Mouse (Mus musculus) left cerebral cortex, postnatal 36 days (tissue): ENCODE measurements around the gene Apol10a. TPM values are rescaled to one million over a fixed set of nuclear protein-coding genes. Genes with fewer than 3 reads are reported as not detected.
"Not testable (repeated sequence)": the region's sequence is repeated elsewhere in the genome, so short reads cannot be mapped to it uniquely, and the experiment has no call there.

Experiments
- DNase-seq, 2 experiments: peaks; one replicate each; pipeline ENCODE4 v3.0.0; 2021 to 2022; ENCODE audit warnings: low spot score in 2 of 2, mixed read lengths in 1 of 2
- intact Hi-C: fragments of 180-260 bp; cut with DNase I; formaldehyde crosslinking; loops from one replicate; pipeline ENCODE4 v1.15.1; 2025
- total RNA-seq, 2 experiments: library from RNA; stranded (reverse); gene quantifications; 2 replicates each; pipeline ENCODE4 v1.2.3; 2021

The Apol10a gene
- total RNA-seq: not detected

GRCm38 (mm10) chr15:77476693-77477092 lies at the start of gene Apol10a:
Gene Apol10a, plus strand, starts transcription at chr15:77477047.
- DNase-seq, intact Hi-C loops: not testable (repeated sequence)

DNA sequence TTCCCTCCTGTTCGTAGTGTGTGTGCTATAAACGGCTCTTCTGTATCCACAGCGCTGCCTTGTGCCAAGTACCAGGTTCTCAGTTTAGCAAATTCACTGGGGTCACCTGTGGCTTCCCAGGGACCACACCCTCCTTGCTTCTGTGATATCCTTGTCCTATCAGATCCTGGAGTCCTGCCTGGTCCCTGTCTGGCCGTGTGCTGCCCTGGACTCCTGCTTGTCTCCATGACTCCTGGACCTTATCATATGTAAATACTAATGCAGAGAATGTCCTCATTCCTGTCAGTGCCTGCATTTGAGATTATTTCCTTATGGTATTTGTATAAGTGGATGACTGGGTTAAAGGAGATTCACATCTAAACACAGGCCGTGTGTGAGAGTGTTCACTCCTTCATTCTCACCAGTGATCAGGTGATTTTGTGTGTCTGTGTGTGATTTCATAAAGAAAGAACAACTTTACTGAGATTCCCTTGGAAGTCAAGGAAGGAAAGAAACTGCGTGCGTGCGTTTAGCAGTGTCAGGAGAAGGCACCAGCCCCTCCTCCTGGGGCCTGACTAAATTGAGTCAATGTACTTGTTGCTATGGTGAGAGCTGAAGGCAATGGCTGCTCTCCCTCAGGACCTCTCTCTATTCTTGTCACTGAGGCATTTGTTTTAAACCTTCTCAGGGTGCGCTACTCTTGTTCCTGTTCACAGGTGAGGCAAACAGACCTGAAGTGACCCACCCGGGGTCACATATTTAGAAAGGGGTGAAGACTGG lies 48.0 kb upstream of the Apol10a start:
- not testable (repeated sequence) for DNase-seq
- intact Hi-C loops: loop anchor here (10.0 kb wide), 1 partner anchor 286 kb away; no protein-coding TSS in a partner anchor

DNA sequence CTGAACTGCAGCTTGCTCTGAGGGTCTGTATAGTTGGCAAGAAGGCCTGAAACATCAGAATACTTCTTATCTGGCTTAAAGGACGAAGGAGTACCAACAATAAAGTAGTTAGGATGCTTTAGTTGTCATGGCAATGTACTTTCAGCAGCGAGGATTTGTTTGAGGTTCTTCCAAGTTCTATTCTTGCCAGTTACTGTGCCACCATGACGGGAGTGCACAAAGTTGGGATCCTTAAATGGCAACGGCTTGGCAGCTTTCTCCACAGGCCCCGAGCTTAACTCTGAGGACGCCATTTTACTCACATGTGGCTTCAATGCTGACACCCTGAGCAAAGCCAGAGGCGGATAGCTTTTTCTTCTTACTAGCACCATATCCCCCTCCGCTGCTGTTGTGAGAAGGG lies 32.1 kb upstream of the Apol10a start:
- intact Hi-C loops: not testable (repeated sequence)
- peak; percentile 29 to 59 for DNase-seq

GRCm38 (mm10) chr15:77445668-77446067 lies 31.2 kb upstream of the Apol10a start:
- DNase-seq: not testable (repeated sequence)

GRCm38 (mm10) chr15:77447392-77447791 lies 29.5 kb upstream of the Apol10a start, which contains the start of gene Apol7b:
Gene Apol7b, minus strand, starts transcription at chr15:77447492.
- intact Hi-C loops, DNase-seq: not testable (repeated sequence)

More at GRCm38 (mm10) chr15:77445668-77446067, 31.2 kb upstream of the Apol10a start:
- intact Hi-C loops: not testable (repeated sequence)

DNA sequence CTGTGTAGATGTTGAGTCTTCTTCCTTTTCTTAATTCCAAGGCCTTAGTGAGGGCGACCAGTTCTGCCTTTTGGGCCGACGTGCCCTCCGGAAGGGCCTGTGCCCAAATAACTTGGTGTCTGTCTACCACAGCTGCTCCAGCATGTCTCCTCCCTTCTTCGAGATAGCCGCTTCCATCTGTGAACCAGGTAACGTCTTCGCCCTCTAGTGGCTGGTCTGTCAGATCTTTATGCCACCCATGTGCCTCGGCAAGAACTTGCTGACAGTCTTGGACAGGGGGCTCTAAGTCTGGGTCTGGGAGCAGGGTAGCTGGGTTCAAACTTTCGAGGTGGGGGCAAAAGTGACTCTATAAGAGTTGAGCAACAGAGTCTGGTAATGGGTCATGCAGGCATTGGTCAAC lies 26.9 kb upstream of the Apol10a start:
- DNase-seq, intact Hi-C loops: not testable (repeated sequence)

- DNase-seq, intact Hi-C loops: not testable (repeated sequence)
These were observed 2.0 kb upstream of the Apol10a start for GRCm38 (mm10) chr15:77474699-77475390.

- intact Hi-C loops: no loop called here
- DNase-seq: no peak
These were observed 5.4 kb downstream of the Apol10a start for GRCm38 (mm10) chr15:77482140-77482794.

DNA sequence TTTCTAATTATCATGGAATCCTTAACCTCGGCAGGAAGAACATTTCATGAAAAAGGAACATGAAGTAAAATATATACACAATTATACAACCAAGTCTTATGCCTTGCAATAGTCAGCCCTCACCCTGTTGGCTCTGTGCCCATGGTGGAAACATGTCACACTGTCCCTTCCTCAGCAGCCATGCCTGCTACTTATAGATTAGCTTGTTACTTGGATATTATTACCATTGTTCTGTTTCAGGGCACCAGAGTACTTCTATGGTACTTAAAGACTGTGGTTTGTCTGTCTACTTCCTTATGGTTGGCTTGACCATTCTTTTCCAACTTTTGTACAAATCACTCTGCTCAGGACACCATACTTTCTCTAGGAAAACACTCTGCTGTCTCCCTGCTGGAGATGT lies 16.3 kb downstream of the Apol10a start:
- DNase-seq, intact Hi-C loops: not testable (repeated sequence)

- DNase-seq, intact Hi-C loops: not testable (repeated sequence)
These were observed 17.8 kb downstream of the Apol10a start for GRCm38 (mm10) chr15:77494694-77495093.

GRCm38 (mm10) chr15:77507966-77508365 lies 31.1 kb downstream of the Apol10a start, which contains the start of gene Apol11a:
Gene Apol11a, plus strand, starts transcription at chr15:77508271.
- DNase-seq, intact Hi-C loops: not testable (repeated sequence)

DNA sequence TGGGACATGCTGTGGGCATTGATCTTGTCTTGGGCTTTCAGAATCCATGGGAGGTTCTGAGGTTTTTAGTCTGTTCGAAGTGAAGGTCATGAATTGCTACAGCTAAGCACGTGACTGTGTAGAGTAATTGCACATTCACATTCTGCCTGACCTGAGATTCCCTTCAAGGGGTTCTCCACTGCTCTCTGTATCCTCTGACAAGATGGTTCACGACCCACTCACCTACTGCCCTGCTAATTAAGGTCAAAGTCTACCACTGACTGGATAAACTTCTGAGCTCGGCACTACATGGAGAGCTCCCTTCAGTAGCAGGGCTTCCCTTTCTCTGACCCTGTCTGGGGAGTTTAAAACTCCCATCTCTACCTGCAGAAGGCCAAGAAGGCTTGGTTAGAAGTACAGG lies 43.7 kb downstream of the Apol10a start:
- DNase-seq, intact Hi-C loops: not testable (repeated sequence)

DNA sequence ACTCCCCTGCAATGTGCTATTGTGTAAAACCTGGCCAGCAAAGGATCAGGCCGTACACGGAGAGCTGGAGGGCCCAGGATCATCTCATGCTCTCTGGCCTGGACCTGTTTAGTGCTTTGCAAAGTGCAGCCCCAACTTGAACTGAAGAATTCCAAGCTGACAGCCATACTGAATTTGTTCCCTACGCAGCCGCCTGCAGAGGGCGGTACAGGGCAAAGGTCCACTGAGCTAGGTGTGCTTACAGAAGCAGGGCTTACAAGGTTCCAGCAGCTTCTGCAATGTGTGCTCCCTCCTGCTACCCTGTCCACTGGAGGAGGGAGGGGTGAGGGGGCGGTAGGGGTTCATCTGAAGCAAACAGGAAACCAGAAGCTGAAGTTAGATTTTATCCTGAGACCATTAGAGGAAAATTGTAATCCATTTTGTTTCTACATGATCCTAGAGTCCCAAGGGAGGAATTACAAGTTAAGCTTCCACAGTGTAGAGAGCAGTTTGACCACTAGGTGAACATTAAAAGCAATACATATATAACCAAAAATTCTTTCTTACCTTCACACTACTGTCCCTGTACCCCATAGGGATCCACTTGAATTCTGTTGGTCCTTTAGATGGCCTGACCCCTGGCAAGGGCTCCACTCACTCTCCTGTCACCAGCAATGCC lies 46.5 kb downstream of the Apol10a start:
- intact Hi-C loops: loop anchor here (1.0 kb wide), 1 partner anchor 107 kb away; no protein-coding TSS in a partner anchor
- DNase-seq: peak; percentile 16 to 25

DNA sequence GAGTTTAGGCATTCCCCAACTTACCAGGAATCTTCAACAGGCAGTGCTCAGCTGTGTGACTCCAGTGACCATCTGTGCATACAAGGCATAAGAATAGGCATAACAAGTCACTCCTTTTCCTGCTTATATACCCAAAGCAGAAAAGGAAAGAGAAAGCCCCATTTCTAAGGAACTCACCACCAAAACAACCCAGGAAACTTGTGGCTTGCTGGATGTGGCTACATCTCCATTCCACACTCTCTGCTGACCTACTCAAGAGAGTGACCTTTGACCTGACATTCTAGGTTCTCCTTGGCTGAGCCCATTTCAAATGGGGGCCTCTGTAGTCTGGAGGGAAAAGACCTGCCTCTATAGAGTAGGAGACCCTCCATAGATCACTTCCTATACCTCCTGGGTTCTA lies 56.4 kb downstream of the Apol10a start, which contains the start of gene Apol7c:
Gene Apol7c (minus strand): TSS at position 101 of the 400 bp plus-strand sequence.
- intact Hi-C loops: loop anchor here (10.0 kb wide), 1 partner anchor 82 kb away; no protein-coding TSS in a partner anchor

GRCm38 (mm10) chr15:77539221-77539620 lies 62.4 kb downstream of the Apol10a start:
- not testable (repeated sequence) for DNase-seq
- intact Hi-C loops: loop anchor here (10.0 kb wide), 1 partner anchor 76 kb away; no protein-coding TSS in a partner anchor

More for the DNA sequence above, 56.4 kb downstream of the Apol10a start, which contains the start of gene Apol7c:
- no peak for DNase-seq
